Mouse (Mus musculus) CH12.LX (cell line): ENCODE measurements around the gene Plxna2. TPM values are rescaled to one million over a fixed set of nuclear protein-coding genes. Genes with fewer than 3 reads are reported as not detected.

Experiments used
- DNase-seq: peaks from one replicate; pipeline ENCODE4 v3.0.0-alpha.2; 2013; ENCODE audit errors: extremely low read depth
- H3K27ac ChIP-seq: 2 replicates; pipeline ENCODE4 v1.5.1; 2012; ENCODE audit warnings: low read depth, mild to moderate bottlenecking, control low read depth, moderate library complexity; ENCODE audit not compliant: insufficient read depth
- H3K27me3 ChIP-seq: replicated peaks from 2 replicates; pipeline ENCODE3; 2012; ENCODE audit warnings: inconsistent platforms
- H3K36me3 ChIP-seq, 2 experiments: replicated peaks in 1 of 2; 2 replicates each; pipeline versions ENCODE3 to v1.6.1; 2012; ENCODE audit warnings: inconsistent platforms in 1 of 2, low read length in 1 of 2, mild to moderate bottlenecking in 1 of 2, mixed read lengths in 1 of 2, moderate library complexity in 1 of 2; ENCODE audit not compliant: control insufficient read depth in 1 of 2, insufficient read depth in 1 of 2
- H3K4me1 ChIP-seq, 2 experiments: 2 replicates each; pipeline ENCODE4 v1.6.1; 2012; ENCODE audit warnings: inconsistent platforms in 1 of 2, moderate library complexity in 1 of 2; ENCODE audit not compliant: insufficient read depth in 2 of 2, control insufficient read depth in 1 of 2
- H3K4me2 ChIP-seq: 2 replicates; pipeline ENCODE4 v1.6.1; 2012; ENCODE audit warnings: low read depth, mild to moderate bottlenecking, control low read depth; ENCODE audit not compliant: poor library complexity, insufficient read depth, severe bottlenecking
- H3K4me3 ChIP-seq, 3 experiments: fragments of 150-350 bp in 1 of 3; sonication (generic) in 1 of 3; replicated peaks in 1 of 3; 2 replicates each; pipeline versions ENCODE3 to v1.5.1; 2011 to 2012; ENCODE audit warnings: low read depth in 2 of 3, low read length in 2 of 3, mild to moderate bottlenecking in 2 of 3, moderate library complexity in 2 of 3, control low read depth in 1 of 3, improper control_type of control experiment in 1 of 3, inconsistent platforms in 1 of 3, mixed read lengths in 1 of 3; ENCODE audit not compliant: poor library complexity in 1 of 3
- H3K79me2 ChIP-seq: replicated peaks from 2 replicates; pipeline ENCODE4 v1.6.1; 2012; ENCODE audit warnings: mild to moderate bottlenecking, moderate library complexity; ENCODE audit not compliant: control insufficient read depth, poor library complexity, insufficient read depth, severe bottlenecking; ENCODE audit errors: extremely low read depth
- H3K9ac ChIP-seq: 2 replicates; pipeline ENCODE4 v1.6.1; 2012; ENCODE audit warnings: low read depth, mild to moderate bottlenecking, control low read depth, moderate library complexity; ENCODE audit not compliant: insufficient read depth
- H3K9me3 ChIP-seq: replicated peaks from 2 replicates; pipeline ENCODE3; 2012; ENCODE audit warnings: low read length, inconsistent platforms, mixed read lengths
- BHLHE40 ChIP-seq: IDR thresholded peaks from 2 replicates; pipeline ENCODE4 v1.6.1; 2011; ENCODE audit warnings: mild to moderate bottlenecking, low read depth, low read length, improper control_type of control experiment
- CTCF ChIP-seq, 2 experiments: IDR thresholded peaks in 1 of 2; conservative IDR thresholded peaks in 1 of 2; 2 replicates each; pipeline ENCODE4 v1.5.1; 2011 to 2012; ENCODE audit warnings: low read depth in 2 of 2, low read length in 2 of 2, improper control_type of control experiment in 1 of 2, inconsistent platforms in 1 of 2, mild to moderate bottlenecking in 1 of 2, moderate library complexity in 1 of 2
- ELF1 ChIP-seq: IDR thresholded peaks from 2 replicates; pipeline ENCODE4 v1.6.1; 2014; ENCODE audit warnings: low read depth, mild to moderate bottlenecking, inconsistent platforms, low read length, improper control_type of control experiment
- ETS1 ChIP-seq: conservative IDR thresholded peaks from 2 replicates; pipeline ENCODE4 v1.6.1; 2012; ENCODE audit warnings: low read depth, mild to moderate bottlenecking, inconsistent platforms, low read length, improper control_type of control experiment, moderate library complexity
- GABPA ChIP-seq: IDR thresholded peaks from 2 replicates; pipeline ENCODE4 v1.6.1; 2012; ENCODE audit warnings: low read depth, low read length, improper control_type of control experiment, inconsistent platforms; ENCODE audit not compliant: insufficient replicate concordance
- JUN ChIP-seq: IDR thresholded peaks from 2 replicates; pipeline ENCODE4 v1.6.1; 2011; ENCODE audit warnings: low read depth, mild to moderate bottlenecking, low read length, improper control_type of control experiment, moderate library complexity; ENCODE audit not compliant: insufficient read depth
- JUND ChIP-seq: conservative IDR thresholded peaks from 2 replicates; pipeline ENCODE4 v1.6.1; 2011; ENCODE audit warnings: low read depth, low read length, improper control_type of control experiment
- KAT2A ChIP-seq: IDR thresholded peaks from 2 replicates; pipeline ENCODE4 v1.6.1; 2012; ENCODE audit warnings: low read length, improper control_type of control experiment, inconsistent platforms; ENCODE audit not compliant: insufficient replicate concordance
- MAFK ChIP-seq: IDR thresholded peaks from 2 replicates; pipeline ENCODE4 v1.6.1; 2011; ENCODE audit warnings: low read length, improper control_type of control experiment; ENCODE audit not compliant: insufficient replicate concordance
- MAZ ChIP-seq: IDR thresholded peaks from 2 replicates; pipeline ENCODE4 v1.6.1; 2012; ENCODE audit warnings: low read depth, mild to moderate bottlenecking, inconsistent platforms, low read length, improper control_type of control experiment, moderate library complexity
- MXI1 ChIP-seq: IDR thresholded peaks from 2 replicates; pipeline ENCODE4 v1.6.1; 2011; ENCODE audit warnings: mild to moderate bottlenecking, low read depth, low read length, improper control_type of control experiment
- MYC ChIP-seq: IDR thresholded peaks from 2 replicates; pipeline ENCODE4 v1.6.1; 2011; ENCODE audit warnings: low read depth, mild to moderate bottlenecking, improper control_type of control experiment, low read length
- NRF1 ChIP-seq: IDR thresholded peaks from 2 replicates; pipeline ENCODE4 v1.6.1; 2014; ENCODE audit warnings: low read depth, mild to moderate bottlenecking, inconsistent platforms, low read length, improper control_type of control experiment, moderate library complexity
- PAX5 ChIP-seq: IDR thresholded peaks from 2 replicates; pipeline ENCODE4 v1.6.1; 2012; ENCODE audit warnings: low read length, inconsistent platforms, mixed read lengths
- POLR2AphosphoS2 ChIP-seq: IDR thresholded peaks from 2 replicates; pipeline ENCODE4 v1.6.1; 2011; ENCODE audit warnings: low read depth, low read length, improper control_type of control experiment
- RCOR1 ChIP-seq: conservative IDR thresholded peaks from 2 replicates; pipeline ENCODE4 v1.6.1; 2012; ENCODE audit warnings: low read depth, mild to moderate bottlenecking, inconsistent platforms, low read length, improper control_type of control experiment
- SIN3A ChIP-seq: IDR thresholded peaks from 2 replicates; pipeline ENCODE4 v1.6.1; 2012; ENCODE audit warnings: low read length, improper control_type of control experiment, inconsistent platforms
- TBP ChIP-seq: conservative IDR thresholded peaks from 2 replicates; pipeline ENCODE4 v1.6.1; 2011; ENCODE audit warnings: low read depth, low read length, improper control_type of control experiment
- UBTF ChIP-seq: IDR thresholded peaks from 2 replicates; pipeline ENCODE4 v1.6.1; 2012; ENCODE audit warnings: low read depth, mild to moderate bottlenecking, inconsistent platforms, low read length, improper control_type of control experiment, moderate library complexity
- ZC3H11A ChIP-seq: IDR thresholded peaks from 2 replicates; pipeline ENCODE4 v1.6.1; 2012; ENCODE audit warnings: low read depth, mild to moderate bottlenecking, inconsistent platforms, low read length, improper control_type of control experiment
- ZMIZ1 ChIP-seq: IDR thresholded peaks from 2 replicates; pipeline ENCODE4 v1.6.1; 2012; ENCODE audit warnings: low read depth, mild to moderate bottlenecking, inconsistent platforms, low read length, improper control_type of control experiment
- dilution Hi-C: fragments of 300-500 bp; cut with MboI; formaldehyde crosslinking; loops from 2 replicates; pipeline ENCODE4 v1.14.3; 2020; ENCODE audit warnings: low sequenced_read_pairs; ENCODE audit not compliant: extremely low pct_unique_long_range_greater_than_20kb, extremely low pct_ligation_motif_present
- in situ Hi-C: fragments of 300-500 bp; cut with MboI; formaldehyde crosslinking; loops from 3 replicates; pipeline ENCODE4 v1.14.3; 2019; ENCODE audit warnings: low sequenced_read_pairs, low pct_ligation_motif_present, low pct_unique_long_range_greater_than_20kb, mixed read lengths
- polyA plus RNA-seq: library from polyadenylated mRNA; unstranded; fragments of >175 nt; gene quantifications from 2 replicates; pipeline ENCODE4 v1.2.1, GENCODE M21; 2012; ENCODE audit warnings: low read depth; ENCODE audit not compliant: insufficient read length
- total RNA-seq, 2 experiments: library from RNA; depleted of rRNA; stranded (reverse); fragments of 300-350 nt in 1 of 2; fragments of >200 nt in 1 of 2; gene quantifications; 2 replicates each; pipeline ENCODE4 v1.2.3; 2012 to 2014

Gene Plxna2
- total and polyA plus RNA-seq, 3 experiments: 0.04 to 0.05 (median 0.04) TPM

DNA sequence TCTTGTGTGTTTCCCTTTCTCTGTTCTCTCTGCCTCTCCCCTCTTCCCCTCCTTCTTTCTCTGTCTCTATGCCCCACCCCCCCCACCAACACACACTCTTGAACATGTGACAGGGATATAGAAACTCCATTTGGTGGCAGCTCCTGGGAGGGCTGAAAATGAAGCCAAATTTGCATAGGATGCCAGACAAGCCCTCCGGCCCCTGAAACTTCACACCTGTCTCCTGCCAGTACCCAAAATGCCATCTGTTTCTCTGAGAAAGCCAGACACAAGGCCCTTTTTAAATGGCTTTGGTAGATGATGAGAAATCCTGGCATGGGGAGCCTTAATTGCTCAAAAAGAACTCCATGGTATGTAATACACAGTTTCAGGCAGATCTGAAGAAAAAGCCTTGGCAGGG, 31.3 kb upstream of the Plxna2 start:
- no peak overlapping the region for H3K9ac ChIP-seq
- TF ChIP-seq ETS1: no peak
- no peak for TF ChIP-seq SIN3A
- no peak for TF ChIP-seq POLR2AphosphoS2
- no peak for TF ChIP-seq ZC3H11A
- TF ChIP-seq MYC: no peak
- TF ChIP-seq PAX5: no peak
- TF ChIP-seq ZMIZ1: no peak
- no peak for TF ChIP-seq MAFK
- no peak for TF ChIP-seq GABPA
- TF ChIP-seq NRF1: no peak
- TF ChIP-seq, all 38 proteins: peak for 0
- peak; percentile 30 for DNase-seq
- Histone ChIP-seq H3K4me1 (peaks cover 0 to 6% of the 10 kb centered on the region in 2 experiments; a peak in 2 of 4 replicates), H3K36me3 (no peaks in the 10 kb centered on the region), H3K27ac (no peak overlapping the region), H3K4me2 (no peak overlapping the region), H3K27me3 (no peaks in the 10 kb centered on the region), H3K4me3 (no peak overlapping the region), H3K9me3 (no peaks in the 10 kb centered on the region), H3K79me2 (no peaks in the 10 kb centered on the region)
- dilution Hi-C loops (no loop called here), in situ Hi-C loops (no loop called here)

DNA sequence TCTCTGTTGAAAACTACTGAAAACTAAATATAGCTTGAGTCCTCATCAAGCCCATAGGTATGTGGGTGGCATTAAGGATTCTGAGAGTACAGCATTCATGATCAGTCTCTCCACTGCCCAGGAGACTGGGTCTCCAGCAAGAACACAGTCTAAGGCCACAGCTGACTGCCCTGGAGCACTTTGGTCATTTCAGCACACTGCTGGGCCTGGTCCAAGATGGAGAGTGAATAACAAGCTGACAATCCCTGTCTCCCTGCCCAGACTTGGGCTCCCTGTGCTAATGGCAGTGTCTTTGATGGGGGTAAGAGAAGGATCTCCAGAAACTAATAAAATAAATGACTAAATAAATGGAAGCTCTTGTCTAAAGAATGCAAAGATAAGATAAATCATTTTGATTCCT, 30.5 kb upstream of the Plxna2 start:
- no peaks in the 10 kb centered on the region for H3K9me3 ChIP-seq
- H3K27me3 ChIP-seq: no peaks in the 10 kb centered on the region
- in situ Hi-C loops: no loop called here
- H3K4me2 ChIP-seq: no peak overlapping the region
- no peaks in the 10 kb centered on the region for H3K36me3 ChIP-seq
- H3K9ac ChIP-seq: no peak overlapping the region
- H3K27ac ChIP-seq: no peak overlapping the region
- no peak overlapping the region for H3K4me3 ChIP-seq
- no peaks in the 10 kb centered on the region for H3K79me2 ChIP-seq
- no peak for TF ChIP-seq MXI1
- TF ChIP-seq JUN: no peak
- no peak for TF ChIP-seq UBTF
- TF ChIP-seq CTCF (conservative IDR thresholded peaks at IDR 0.05 in 1 of 2, IDR thresholded peaks at IDR 0.05 in 1 of 2; ENCODE audit: low read depth in 2 of 2, low read length in 2 of 2): no peak
- TF ChIP-seq KAT2A: no peak
- no peak for TF ChIP-seq PAX5
- TF ChIP-seq MAZ: no peak
- no peak for TF ChIP-seq GABPA
- TF ChIP-seq ZC3H11A: no peak
- no peak for TF ChIP-seq TBP
- no peak for TF ChIP-seq BHLHE40
- TF ChIP-seq RCOR1: no peak
- TF ChIP-seq POLR2AphosphoS2: no peak
- TF ChIP-seq JUND: no peak
- TF ChIP-seq SIN3A: no peak
- no peak for TF ChIP-seq ELF1
- dilution Hi-C loops: no loop called here
- H3K4me1 ChIP-seq: peaks cover 0 to 6% of the 10 kb centered on the region in 2 experiments; a peak in 2 of 4 replicates
- no peak for DNase-seq
